Mouse (Mus musculus): ENCODE measurements around the gene Cabp1. TPM values are rescaled to one million over a fixed set of nuclear protein-coding genes. Genes with fewer than 3 reads are reported as not detected.

Gene Cabp1
- total RNA-seq, 2 experiments from 2014 or later, result 122 to 123 TPM

DNA sequence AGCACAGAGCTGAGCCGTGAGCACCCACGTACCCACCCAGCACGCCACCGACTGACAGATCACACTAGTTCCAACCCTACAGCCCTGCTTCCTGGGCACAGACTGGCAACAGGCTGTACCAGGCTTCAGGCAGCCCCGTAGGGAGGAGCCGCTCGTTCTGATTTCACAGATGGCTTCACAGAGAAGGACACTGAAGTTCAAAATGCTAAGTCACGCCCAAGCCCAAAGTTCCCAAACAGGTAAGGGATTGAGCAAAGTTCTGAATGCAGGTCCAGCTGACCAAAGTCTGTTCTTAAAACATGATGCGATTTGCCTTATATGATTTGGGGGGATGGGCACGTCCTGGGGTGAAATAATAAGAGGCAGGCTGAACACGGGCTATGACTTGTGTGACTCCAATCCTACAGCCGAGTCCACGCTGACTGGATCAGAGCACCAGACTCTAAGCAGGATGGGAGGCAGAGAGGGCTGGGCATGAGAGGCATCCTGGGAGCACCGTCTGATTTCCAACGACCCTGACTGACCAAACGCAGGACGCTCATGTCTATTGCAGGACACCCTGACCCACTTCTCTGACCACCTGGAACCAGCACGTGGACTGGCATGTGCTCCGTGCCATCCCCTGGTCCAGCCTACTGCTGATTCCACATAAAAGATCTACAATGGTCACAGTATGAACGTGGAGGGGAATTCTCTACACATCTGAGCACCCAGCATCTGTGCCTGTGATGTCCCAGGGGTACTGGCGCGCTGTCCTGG lies 66.6 kb downstream of the Cabp1 start:
- DNase-seq (ENCODE audit: low spot score in 2 of 2), result no peak

DNA sequence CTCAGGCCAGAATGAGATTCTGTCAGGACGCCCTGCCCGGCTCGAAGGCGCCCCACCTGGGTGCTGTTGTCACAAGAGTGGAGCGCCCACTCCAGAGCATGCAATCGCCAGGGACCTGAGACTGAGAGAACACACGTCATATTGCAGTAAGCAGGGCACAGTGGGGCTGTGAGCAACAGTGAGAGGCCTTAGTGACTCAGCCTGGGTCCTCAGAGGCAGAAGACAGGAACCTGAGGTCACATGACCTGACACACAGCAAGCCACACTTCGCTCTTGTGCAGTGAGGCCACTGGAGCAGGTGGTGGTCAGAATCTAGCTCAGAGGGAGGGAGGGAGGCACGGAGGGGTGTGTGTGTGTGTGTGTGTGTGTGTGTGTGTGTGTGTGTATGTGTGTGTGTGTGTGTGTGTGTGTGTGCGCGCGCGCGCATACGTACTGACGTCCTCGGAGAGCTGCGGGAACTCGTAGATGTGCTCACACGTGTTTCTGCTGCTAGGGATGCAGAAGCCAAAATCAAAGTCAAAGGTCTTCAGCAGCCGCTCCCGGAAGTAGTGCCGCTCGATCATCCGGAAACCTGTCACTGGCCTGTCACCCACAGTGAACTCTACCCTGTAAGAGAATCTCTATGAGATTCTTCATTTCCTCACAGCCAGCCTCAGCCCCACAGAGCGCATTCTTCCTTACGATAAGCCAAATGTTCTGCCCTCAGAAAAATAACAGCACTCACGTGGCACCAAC lies 67.4 kb downstream of the Cabp1 start:
- no peak for DNase-seq (ENCODE audit: low spot score in 2 of 2)

DNA sequence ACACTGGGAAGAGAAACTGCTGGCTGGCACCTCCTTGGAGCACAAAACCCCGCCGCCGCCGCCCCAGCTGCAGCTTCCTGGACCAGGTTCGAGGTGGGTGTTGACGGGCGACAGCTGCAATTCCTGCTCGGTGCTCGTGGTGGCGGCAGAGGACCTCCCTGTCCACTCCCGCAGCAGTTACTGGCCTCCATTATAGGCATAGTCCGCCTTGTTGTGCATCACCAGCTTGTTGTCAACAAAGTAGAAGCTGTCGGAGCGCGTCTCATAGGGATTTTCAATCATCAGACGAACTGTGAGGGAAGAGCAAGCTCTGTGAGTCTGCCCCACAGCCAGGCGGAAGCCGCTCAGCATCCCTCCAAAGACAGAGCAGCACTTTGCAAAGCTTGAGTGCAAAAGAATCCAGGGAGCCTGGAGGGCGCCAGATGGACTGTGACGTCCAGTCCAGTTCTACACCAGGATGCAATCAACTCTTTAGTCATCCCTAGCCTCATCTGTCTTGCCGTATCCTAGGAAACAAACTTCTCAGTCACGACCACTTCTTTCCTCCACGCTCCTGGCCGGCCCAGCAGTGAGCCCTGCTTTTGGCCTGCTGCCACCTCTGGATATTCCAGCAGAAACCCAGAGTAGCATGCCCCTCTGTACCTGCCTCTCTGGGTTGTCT lies 68.8 kb downstream of the Cabp1 start:
- peak; percentile 79 to 93 for DNase-seq (ENCODE audit: low spot score in 2 of 2)

DNA sequence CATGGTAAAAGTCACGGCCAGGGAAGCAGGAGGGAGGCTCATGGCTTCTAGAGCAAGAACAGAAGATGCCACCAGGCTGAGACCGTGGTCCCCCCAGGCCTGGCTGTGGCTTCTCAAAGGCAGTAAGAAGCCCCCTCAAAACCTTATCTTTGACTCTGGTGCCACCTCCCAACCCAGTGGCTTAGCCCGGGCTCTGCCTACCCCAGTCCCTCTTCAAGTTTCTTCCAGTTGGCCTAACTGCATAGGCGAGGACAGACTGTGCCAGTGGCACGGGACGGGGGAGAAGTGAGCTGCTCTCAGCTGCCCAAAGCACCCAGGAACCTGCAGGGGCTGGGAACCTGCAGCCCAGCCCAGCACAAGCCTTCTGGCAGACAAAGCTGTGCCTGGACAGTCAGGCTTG lies 69.5 kb downstream of the Cabp1 start:
- DNase-seq (ENCODE audit: low spot score in 2 of 2), result no peak

DNA sequence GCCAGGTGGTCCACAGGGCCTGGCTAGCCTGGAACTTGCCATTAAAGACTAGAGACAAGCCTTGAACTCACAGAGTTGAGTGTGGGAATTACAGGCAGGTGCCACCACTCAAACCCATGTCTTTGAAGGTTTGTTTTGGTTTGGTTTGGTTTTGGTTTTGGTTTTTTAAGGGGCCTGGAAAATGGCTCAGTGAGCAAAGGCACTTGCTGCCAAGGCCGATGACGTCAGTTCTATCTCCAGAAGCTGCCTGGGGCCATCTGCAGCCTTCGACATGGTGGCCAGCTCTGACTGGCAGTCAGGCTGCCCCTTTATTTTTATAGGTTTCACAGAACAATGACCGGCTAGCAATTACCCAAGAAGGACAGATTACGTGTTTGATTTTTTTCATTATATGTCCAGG lies 73.2 kb downstream of the Cabp1 start:
- DNase-seq (ENCODE audit: low spot score in 2 of 2), result no peak

DNA sequence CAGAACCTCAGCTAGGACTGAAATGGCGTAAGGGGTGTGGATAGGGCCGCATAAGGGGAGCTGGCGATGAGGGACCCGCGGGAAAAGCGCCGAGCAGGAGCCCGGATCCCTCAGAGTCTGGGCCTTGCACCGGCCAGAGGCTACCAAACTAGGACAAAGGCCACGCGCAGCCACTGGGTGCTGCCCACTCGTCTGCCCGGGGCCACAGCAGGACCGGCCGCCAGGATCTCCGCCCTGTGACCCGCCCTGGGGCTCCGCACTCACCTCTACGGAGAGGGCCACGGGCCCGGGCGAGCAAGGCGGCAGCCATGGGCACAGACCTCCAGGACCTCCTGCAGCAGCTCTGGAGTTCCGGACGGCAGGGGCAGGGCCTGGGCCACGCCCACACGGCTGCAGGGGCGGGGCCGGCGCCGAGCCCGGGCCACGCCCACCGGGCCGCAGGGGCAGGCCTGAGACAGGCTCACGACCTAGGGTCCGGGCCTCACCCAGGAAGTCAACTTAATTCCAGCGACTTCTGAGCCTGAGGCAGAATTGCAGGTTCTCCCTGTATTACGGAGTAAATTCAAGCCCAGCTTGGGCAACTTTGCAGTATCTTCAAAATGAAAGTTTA lies 75.1 kb downstream of the Cabp1 start, which contains the start of gene Acads:
Acads (minus strand) TSS at position 386 of the 610 bp plus-strand sequence.
- peak in 1 of 2 experiments; percentile 52 for DNase-seq (ENCODE audit: low spot score in 2 of 2)

Other genes starting within 250 kb of the Cabp1 start
- not detected for gene Hnf1a, start 223.3 kb downstream of the Cabp1 start, total RNA-seq (2021)
- 10 to 100 TPM; 76.9 to 77.9 TPM for gene Sppl3, start 183.2 kb downstream of the Cabp1 start, total RNA-seq (2021)
- gene Gm10401, start 96.1 kb downstream of the Cabp1 start, total RNA-seq (2021), result not detected
- 1 to 10 TPM; 7.5 to 8.1 TPM for gene Acads, start 75.0 kb downstream of the Cabp1 start, total RNA-seq (2021)
- 10 to 100 TPM; 28.1 to 30.2 TPM for gene Unc119b, start 59.4 kb downstream of the Cabp1 start, total RNA-seq (2021)
- 10 to 100 TPM; 92.5 to 95.1 TPM for gene Mlec, start 36.2 kb downstream of the Cabp1 start, total RNA-seq (2021)
- 100 to 1,000 TPM; 105 to 112 TPM for gene Pop5, start 41.5 kb upstream of the Cabp1 start, total RNA-seq (2021)
- gene Rnf10, start 78.5 kb upstream of the Cabp1 start, total RNA-seq (2021), result 100 to 1,000 TPM; 240 to 249 TPM
- gene Coq5, start 85.3 kb upstream of the Cabp1 start, total RNA-seq (2021), result 10 to 100 TPM; 42.0 to 44.9 TPM
- gene Dynll1, start 106.6 kb upstream of the Cabp1 start, total RNA-seq (2021), result 100 to 1,000 TPM; 720 to 803 TPM
- gene Srsf9, start 132.8 kb upstream of the Cabp1 start, total RNA-seq (2021), result 10 to 100 TPM; 81.2 to 88.2 TPM
- 10 to 100 TPM; 17.9 to 21.8 TPM for gene Gatc, start 146.8 kb upstream of the Cabp1 start, total RNA-seq (2021)
- gene Triap1, start 146.8 kb upstream of the Cabp1 start, total RNA-seq (2021), result 10 to 100 TPM; 22.7 to 26.4 TPM
- 100 to 1,000 TPM; 742 to 760 TPM for gene Cox6a1, start 154.6 kb upstream of the Cabp1 start, total RNA-seq (2021)
- gene Msi1, start 235.2 kb upstream of the Cabp1 start, total RNA-seq (2021), result 10 to 100 TPM; 50.7 to 53.3 TPM

Measured in layer of hippocampus, adult 18-20 months (tissue).